Mouse (Mus musculus) heart, adult 11 months (tissue): ENCODE measurements around the gene Proca1.
A peak's percentile ranks its signal among the peaks of the same experiment; 100 is the strongest.

Experiments
- DNase-seq: peaks from one replicate; pipeline ENCODE4 v3.0.0; 2022

The Proca1 gene

GRCm38 (mm10) chr11:78166640-78167039 is 26.6 kb upstream of the Proca1 start:
- DNase-seq = no peak

GRCm38 (mm10) chr11:78167257-78167959 is 25.8 kb upstream of the Proca1 start:
- DNase-seq = peak; percentile 88

GRCm38 (mm10) chr11:78168541-78169468 is 24.4 kb upstream of the Proca1 start:
- no peak for DNase-seq

- DNase-seq = peak; percentile 87
These were observed 22.9 kb upstream of the Proca1 start for GRCm38 (mm10) chr11:78170306-78170705.

- DNase-seq = no peak
These were observed 21.9 kb upstream of the Proca1 start for GRCm38 (mm10) chr11:78171328-78171727.

- DNase-seq = peak; percentile 87
These were observed 21.0 kb upstream of the Proca1 start for GRCm38 (mm10) chr11:78172034-78172747.

GRCm38 (mm10) chr11:78172748-78173383 is 20.3 kb upstream of the Proca1 start:
- peak; percentile 91 for DNase-seq

- no peak for DNase-seq
These were observed 18.7 kb upstream of the Proca1 start for GRCm38 (mm10) chr11:78174506-78174905.

- no peak for DNase-seq
These were observed 17.3 kb upstream of the Proca1 start for GRCm38 (mm10) chr11:78175771-78176401.

- DNase-seq = peak; percentile 99
These were observed 16.8 kb upstream of the Proca1 start, which contains the start of the genes Nek8 and Tlcd1 for GRCm38 (mm10) chr11:78176402-78176862. TSS of gene Nek8 (minus strand) at chr11:78176675. TSS of gene Tlcd1 (plus strand) at chr11:78176711.

- peak; percentile 93 for DNase-seq
These were observed 16.3 kb upstream of the Proca1 start for GRCm38 (mm10) chr11:78176905-78177331.

- DNase-seq = peak; percentile 96
These were observed 15.8 kb upstream of the Proca1 start for GRCm38 (mm10) chr11:78177437-78177836.

- DNase-seq = peak; percentile 99
These were observed 15.0 kb upstream of the Proca1 start for GRCm38 (mm10) chr11:78177903-78178858.

GRCm38 (mm10) chr11:78178859-78179437 is 14.2 kb upstream of the Proca1 start:
- DNase-seq = peak; percentile 97

- DNase-seq = no peak
These were observed 13.7 kb upstream of the Proca1 start for GRCm38 (mm10) chr11:78179438-78179999.

GRCm38 (mm10) chr11:78180081-78180761 is 13.0 kb upstream of the Proca1 start:
- peak; percentile 87 for DNase-seq

- DNase-seq = peak; percentile 89
These were observed 11.3 kb upstream of the Proca1 start for GRCm38 (mm10) chr11:78181830-78182357.

GRCm38 (mm10) chr11:78182450-78182849 is 10.7 kb upstream of the Proca1 start:
- DNase-seq = no peak
